Mouse (Mus musculus) spleen, adult 2 months (tissue): ENCODE measurements at regions not wholly inside any gene's neighbourhood (a gene's known extent, or its start where the extent isn't known, plus 50 kb on each side); places are given as distances from the start of the nearest gene placed in this dataset.

Experiments used
- CTCF ChIP-seq: fragments of 200-500 bp; IDR thresholded peaks from 2 replicates; pipeline ENCODE4 v1.5.1; 2011; ENCODE audit warnings: mild to moderate bottlenecking, inconsistent platforms; ENCODE audit not compliant: insufficient read depth, insufficient read length, insufficient replicate concordance; ENCODE audit errors: extremely low read depth
- POLR2A ChIP-seq: fragments of 200-500 bp; IDR thresholded peaks from 2 replicates; pipeline ENCODE4 v1.6.1; 2011; ENCODE audit warnings: low read depth, low read length, inconsistent platforms

DNA sequence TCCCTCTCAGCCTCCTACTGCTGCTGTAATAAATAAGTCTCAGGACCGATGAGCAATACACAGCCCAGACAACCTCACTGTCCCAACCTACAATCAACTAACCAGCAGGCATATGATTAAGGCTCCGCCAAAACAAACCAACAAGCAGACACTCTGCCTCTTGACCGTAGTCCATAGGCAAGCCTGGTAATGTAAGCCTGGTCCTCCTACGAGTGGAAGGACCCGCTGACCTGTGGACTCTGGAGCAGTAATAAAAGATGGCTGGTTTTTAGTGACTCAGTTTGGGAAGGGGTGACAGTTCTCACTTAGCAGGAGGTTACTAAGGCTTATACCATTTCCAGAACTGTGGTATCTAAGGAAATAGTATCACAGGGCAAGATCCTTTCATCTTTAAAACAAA, 53.4 kb downstream of the Gm47996 start:
- no peak for TF ChIP-seq CTCF
- TF ChIP-seq POLR2A: no peak
